Mouse (Mus musculus) spleen, adult 12 weeks (tissue): ENCODE measurements around the gene Plcxd2.
A peak's percentile ranks its signal among the peaks of the same experiment; 100 is the strongest.

Experiments
- DNase-seq: peaks from one replicate; pipeline ENCODE4 v3.0.0; 2022; ENCODE audit warnings: low spot score

Plcxd2 gene

DNA sequence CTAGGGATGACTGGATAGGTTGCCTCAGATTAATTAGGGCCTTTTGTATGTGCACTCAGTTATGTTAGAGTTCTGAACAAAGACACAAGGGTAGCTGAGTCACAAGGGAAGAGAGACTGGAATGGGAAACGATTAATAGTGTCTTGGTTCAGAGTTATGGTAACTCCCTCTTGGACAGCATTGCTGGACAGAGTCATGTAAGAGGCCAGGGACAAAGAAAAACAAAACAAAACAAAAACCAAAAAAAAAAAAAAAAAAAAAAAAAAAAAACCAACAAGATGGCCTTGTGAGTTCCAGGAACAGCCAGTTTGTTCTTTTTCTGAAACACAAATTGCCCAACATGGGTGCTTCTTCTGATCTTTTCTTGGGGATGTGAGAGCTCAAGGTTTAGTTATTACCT, 23.8 kb downstream of the Plcxd2 start:
- no peak for DNase-seq

DNA sequence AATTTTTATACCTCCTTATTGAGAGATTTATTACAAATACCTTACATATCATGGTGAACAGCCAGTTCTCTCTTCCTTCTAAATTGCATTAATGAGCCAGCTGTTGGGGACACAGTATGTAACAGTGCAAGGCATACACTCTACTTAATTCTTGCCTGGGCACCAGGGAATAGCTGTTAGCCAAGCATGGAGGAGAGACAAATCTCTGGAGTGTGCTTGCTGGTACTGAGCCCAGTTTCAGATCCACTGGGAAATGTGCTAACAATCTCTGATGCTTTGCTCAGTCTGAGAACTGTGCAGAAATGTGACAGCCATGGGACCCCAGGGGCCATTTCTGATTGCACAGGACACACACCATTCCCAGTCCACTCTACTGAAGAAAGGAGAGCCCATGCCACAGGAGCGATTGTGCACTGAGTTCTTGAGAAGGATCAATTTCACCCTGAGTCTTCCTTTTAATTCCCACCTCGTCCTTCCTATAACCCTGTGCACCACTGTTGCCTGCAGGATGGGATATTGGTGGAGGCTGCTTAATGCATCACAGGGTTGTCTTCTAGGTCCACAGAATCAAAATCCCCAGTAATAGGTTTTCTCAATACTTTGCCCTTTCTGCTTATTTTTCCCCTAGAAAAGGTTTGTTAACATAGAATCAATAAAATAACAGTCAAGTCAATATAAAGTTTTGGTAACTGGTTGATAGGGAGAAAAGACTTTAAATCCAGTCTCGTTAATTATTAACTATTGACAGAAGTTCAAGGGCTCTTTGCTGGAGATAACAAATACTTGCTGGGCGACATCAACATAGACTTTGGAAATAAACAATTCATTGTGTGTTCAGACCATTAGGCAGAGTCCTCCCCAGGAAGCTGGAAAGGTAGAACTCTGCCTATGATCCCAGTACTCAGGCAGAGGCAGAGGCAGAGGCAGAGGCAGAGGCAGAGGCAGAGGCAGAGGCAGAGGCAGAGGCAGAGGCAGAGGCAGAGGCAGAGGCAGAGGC, 25.1 kb downstream of the Plcxd2 start:
- no peak for DNase-seq

DNA sequence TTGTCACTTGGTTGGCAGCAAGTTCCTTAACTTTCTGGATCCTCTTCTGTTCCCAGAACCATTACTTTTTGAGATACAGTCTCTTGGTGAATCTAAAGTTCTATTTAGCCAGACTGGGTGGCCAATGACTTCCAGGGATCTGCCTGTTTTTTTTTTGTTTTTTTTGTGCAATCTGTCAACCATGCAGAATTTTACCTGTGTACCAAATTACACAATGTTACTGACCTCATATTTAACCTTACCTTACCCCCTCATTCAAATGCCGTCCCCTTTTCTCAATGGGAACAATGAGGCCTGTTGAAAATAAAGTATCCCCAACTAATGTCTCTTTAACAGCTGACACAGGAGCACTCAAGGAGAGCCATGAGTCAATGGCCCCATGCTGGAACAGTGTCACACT, 33.8 kb downstream of the Plcxd2 start:
- no peak for DNase-seq

DNA sequence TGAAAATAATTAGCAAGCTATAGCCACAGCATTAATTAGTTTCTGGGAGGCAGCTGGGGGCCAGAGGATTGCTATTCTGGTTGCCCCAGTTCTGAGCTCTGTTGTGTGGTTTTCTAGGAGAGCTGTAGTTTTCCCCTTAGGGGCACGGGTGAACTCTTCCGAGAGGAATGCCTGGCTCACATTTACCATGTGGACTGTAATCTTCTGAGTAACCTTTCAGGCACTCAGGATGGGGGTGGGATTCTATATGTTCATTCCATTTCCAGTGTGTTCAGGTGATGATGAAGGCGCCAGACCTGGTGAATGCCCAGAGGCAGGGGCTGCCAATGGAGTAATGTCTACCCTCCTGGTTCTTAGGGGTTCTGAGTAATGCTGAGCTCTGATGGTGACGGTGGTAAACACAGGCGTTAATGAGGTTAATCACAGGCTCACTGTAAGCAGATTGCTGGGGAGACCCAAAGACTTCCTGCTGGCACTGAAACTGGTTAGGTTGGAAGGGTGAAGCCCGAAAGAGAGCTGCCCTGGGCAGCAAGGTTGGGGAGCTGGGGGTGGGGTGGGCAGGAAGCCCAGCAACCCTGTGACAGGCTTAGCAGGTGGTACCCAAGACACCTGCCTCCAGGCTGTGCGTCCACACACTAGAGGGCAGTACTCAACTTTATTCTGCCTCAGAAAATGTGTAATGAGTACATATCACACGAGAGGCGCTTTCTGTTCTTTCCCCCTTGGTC, 35.9 kb downstream of the Plcxd2 start:
- no peak for DNase-seq

DNA sequence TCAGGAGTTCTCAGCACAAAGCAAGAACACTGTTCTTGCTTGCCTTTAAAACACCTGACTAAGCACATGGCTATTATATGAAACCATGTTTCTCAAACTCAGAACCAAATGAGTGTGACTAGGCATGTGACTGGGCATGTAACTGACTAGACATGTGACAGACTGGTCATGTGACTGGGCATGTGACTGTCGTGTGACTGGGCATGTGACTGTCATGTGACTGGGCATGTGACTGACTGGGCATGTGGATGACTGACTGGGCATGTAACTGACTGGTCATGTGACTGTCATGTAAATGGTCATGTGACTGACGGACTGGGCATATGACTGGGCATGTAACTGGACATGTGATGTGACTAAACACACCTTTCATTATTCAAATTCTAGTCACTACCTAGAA, 39.8 kb downstream of the Plcxd2 start:
- no peak for DNase-seq

DNA sequence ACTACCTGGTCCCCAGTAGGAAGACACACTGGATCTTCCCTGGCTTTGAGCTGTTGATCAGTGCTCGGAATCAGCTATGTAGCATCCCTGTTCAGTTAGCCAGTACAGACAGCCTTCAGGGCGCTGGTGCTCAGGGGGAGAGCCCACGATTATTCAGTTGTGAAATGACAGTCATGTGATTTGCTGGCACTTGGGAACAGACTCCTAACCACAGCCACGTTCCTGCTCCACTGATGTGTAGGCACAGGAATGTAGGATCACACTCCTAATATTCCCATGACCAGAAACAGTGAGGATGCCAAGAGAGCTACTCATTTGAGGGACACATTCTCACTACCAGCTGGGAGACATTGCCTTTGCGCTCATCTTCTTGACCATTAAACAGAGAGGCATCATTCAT, 41.3 kb downstream of the Plcxd2 start:
- DNase-seq, result no peak

DNA sequence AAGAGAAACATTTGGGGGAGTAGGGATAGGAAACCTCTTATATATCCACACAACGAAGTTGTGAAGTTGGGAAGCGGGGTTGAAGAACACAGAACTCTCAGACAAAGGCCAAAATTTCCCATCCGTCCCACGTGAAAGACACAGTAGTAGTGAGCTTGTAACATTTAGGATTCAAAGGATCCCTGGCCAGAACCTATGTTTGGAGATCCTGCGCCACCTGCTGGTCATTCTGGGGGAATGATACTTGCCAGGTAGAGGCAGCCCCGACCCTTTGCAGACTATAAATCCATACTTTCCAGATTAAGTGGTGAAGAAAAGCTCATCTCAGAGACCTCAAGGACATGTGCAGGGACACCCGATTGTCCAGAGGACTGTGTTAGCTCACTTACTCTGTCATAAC, 42.5 kb downstream of the Plcxd2 start:
- DNase-seq, result peak; percentile 4

DNA sequence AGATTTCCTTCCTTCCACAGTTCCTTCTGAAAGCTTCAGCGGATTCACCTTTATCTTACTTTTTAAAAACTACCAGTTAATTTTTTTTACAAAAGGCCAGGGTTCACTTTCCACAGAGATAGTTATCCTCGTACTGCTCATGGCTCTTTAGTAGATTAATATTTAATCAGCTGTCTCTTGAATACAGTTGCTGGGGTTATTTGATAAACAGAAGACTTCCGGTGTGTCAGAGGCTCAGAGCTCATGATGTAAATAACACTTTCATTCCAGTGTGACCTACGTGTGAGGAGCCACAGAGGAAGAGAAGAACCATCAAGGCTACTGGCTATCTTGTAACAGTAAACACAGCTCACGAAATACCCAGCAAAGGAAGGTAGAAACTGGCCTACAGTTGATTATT, 43.4 kb downstream of the Plcxd2 start:
- DNase-seq, result no peak

DNA sequence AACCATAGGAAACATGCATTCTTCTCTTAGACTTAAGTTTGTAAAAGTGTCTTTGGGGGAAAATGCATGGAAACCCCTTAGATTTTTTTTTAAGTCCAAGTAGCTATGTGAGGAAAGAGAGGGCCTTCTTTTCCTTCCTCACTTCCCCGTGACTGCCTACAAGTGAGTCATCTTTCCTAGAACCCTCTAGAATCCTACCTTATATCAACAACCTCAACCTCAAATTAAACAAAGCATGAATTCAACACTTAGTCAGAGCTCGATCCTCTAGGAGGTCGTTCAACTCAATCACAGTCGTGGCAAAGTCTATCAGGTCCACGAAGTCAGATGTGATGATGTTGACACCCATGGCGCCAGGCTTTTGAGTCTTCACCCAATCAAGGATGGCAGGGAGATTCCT, 45.2 kb downstream of the Plcxd2 start:
- DNase-seq, result no peak

DNA sequence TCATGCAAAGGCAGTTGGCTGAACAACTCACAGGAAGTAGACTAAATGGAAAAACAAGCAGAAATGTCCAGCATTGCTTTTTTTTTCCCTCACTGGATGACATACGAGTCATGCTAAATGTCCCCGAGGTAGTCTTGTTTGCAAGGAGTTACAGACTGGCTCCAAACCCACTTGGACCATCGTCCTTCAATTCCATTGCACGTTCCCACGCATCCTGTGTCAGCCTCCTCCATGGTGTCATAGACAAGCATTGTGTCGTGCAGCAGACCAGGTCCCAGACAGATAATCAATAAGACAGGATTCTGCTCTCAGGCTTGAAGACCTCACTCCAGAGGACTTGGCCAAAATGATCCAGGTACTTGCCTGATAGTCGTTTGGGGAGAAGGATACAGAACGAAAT, 46.2 kb downstream of the Plcxd2 start:
- DNase-seq, result no peak

DNA sequence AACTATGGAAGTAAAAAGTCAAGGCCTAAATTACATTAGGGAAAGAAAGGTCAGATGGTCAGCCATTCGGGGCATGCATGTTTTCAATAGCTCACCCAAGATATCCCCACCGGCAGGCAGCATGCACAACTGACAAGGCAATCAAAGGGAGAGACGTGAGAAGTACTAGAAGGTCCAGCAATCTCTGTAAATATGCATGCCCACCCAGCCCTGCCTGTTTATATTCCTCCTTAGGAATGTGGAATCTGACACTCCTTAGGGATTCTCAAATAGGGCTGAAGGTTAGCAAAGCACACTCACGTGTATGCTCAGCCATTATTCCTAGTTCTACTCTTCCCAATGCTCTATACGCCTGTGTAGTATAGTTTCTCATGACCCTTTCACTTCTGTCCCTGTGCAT, 46.9 kb downstream of the Plcxd2 start:
- no peak for DNase-seq

DNA sequence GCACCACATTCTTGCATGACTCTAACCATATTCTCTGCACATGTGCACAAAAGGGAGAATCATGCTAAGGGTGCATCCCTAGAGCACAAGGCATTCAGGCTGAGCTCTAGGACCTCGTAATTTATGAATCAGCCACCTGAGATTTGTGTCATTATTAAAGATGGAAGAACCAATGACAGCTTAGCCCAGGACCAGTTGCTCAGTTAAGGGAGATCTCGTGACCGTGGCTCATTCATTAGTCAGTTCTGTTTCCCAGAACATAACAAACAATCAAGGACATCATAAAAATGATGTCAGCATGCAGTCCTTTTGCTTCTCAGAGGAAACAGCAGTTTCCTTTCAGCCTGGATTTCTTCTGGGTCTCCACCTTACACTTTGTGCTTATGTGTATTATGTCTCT, 49.0 kb downstream of the Plcxd2 start:
- DNase-seq, result no peak

DNA sequence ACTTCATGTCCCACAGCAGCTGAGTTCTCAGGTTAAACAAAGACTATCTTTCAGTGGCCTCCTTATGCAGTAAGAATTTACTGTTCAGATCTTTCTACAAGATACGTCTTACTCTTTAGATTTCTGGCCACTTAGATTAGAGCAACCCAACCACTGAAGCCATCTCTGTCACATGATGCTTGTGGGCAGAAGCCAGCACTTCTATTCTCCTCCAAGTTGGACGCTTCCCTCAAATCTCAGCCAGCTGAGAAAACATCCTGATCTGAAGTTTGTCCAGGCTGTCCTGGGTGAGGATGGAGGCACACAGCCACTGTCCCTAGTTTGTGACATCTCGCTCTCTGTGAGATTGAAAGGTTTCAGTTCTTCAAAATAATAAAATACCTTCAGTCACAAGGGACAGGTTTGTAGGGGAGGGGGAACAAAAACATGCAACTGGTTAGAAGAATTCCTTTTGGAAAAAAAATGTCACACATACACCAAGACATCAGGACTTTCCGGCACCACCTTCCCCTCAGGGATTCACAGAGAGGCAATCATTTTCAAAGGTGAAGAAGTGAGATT, 53.5 kb downstream of the Plcxd2 start:
- no peak for DNase-seq

DNA sequence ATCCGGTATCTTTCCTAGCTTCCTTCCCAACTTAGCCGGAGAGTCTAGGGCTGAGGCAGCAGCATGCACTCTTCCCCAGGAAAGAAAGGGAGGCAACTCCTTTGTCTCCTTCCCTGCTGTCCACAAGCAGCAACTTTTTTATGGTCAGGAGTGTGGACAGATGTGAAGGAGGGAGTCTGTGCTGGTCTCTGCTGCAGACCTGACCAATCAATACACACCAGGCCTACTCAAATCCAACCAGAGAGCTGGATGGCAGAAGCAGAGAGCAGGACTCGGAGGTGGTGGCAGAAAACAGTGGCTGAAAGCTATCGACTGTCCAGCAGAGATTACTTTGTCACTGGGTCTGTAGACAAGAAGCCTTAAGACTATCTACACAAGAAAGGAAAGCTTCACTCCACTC, 56.6 kb downstream of the Plcxd2 start, which contains the start of gene Phldb2:
Phldb2 (minus strand) TSS at position 205 of the 400 bp plus-strand sequence.
- no peak for DNase-seq

DNA sequence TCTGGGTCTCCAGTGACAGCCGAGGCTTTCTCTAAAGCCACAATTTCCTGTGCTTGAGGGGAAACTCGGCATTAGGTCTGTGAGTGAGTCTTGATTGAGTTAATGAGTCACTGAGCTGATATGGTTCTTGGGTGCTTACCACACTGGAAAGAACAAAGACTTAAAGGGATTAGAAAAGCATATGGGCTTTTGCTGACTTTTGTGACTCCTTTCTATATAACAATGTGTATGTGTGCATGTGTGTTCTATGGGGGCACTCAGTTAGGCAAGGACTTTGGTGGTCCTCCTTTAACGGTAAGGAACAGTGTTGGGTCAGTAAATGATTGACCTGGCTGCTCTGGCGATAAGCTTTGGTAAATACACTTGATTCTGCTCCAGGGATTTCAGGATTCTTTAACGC, 57.5 kb downstream of the Plcxd2 start:
- DNase-seq, result no peak

DNA sequence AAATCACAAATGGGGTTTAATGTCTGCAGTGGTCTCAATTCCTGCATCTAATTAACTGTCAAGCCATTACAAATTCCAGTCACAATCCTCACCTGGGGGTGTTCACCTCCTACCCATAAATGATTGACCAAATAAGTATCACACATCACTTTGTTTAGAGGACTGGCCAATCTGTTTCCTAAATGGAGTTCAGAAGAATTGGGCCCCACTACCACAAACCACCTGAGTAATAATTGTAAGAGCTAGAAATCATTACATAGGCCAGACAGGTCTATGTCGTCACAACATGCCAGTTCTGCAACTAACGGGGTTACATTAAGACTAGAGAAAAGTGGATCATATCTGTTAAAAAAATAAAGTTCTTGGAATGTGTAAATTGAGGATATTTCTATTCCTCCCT, 58.0 kb downstream of the Plcxd2 start:
- no peak for DNase-seq

DNA sequence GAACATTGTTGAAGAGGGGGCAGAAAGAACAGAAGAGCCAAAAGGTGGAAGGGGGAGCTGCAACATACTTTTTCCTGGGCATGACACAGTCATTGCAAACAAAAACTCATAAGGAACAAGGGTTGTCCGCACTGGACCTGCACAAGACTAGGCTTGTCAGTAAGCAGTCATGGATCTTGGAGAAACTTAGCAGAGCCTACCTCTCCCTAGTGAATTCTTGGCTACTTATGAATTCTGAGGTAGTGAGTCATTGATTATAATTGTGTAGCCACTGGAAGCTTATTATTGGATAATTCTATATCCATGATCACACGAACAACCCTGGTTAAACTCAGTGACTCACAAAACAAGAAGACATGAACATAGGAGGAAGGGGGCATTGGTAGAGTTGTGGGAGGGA, 63.7 kb downstream of the Plcxd2 start:
- DNase-seq, result no peak

DNA sequence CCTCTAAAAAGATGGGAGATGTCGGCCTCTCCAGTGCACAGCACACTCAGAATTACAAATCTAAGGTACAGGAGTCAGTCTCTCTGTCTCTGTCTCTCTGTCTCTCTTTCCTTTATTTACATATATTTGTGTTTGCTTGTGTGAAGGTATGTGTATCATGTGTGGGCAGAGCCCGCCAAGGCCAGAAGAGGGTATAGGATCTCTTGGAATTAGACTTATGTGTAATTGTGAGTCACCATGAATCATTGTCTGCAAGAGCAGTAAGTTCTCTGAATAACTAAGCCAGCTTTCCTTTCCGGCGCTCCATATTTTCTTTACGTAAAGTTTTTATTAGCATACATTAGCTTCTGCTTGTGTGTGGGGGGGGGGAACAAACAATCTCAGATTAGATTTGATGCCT, 64.4 kb downstream of the Plcxd2 start:
- no peak for DNase-seq

DNA sequence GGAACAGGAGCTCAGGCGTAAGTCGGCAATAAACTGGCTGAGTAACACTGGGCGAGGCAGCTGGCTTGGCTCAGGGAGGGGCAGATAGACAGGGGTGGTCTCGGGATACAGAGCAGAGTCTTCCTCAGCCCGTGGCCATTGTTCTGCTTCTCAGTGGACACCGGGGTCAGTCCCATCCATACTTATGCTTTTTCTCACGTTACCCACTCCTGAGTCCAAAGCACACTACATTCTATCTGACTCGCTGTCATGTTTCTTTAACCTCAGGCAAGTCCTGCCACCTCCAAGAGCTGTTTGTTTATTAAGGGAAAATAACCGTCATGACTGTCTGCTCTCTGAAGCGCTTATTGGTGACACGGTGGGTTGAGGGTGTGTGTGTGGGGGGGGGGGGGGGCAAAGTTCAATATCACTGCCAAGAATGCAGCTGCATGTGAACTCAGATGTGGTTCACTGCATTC, 64.8 kb downstream of the Plcxd2 start:
- no peak for DNase-seq

DNA sequence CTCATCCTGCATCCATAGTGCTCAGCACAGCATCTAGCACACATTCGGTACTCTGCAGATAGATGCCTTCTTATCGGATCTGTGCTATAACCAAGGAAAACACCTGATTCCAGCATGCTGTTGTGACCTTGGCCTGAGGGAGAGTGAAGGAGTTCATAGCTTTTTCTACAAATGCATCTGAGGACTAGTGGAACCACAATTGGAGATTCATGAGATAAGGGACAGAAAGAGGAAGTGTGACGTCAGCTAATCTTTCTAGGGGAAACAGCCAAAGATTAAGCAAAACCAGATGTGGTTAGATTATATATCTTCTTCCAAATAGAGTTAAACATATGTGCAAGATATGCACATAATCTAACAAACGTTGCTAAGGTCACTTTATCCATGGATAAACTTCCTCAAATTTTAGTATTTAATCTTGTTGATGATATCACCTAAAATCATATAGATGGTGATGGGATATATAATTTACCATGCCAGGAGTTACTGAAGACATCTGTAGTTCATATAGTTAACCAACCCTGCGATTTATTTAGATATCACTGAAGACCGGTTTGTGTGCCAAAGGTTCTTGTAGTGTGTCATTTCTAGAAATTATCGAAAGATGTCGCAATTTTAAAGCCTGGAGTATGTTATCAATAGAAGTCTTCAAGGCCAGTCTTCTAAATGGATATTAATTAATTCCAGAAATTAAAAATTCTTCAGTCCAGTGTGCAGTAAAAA, 67.7 kb downstream of the Plcxd2 start:
- DNase-seq, result no peak

DNA sequence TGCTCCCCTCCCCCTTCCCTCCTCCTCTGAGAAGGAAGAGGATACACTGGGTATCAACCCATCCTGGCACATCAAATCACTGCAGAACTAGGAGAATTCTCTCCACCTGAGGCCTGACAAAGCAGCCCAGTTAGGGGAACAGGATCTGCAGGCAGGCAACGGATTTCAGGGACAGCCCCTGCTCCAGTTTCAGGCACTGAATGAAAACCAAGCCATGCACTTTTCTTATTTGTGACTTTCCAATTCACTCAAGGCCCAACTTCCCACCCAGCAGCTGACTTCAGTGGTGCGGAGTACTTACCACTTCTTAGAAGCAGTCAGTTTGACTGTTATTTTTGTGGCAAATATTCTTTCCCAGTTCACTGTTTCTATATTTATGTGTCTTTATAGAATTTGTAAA, 69.3 kb downstream of the Plcxd2 start:
- no peak for DNase-seq

DNA sequence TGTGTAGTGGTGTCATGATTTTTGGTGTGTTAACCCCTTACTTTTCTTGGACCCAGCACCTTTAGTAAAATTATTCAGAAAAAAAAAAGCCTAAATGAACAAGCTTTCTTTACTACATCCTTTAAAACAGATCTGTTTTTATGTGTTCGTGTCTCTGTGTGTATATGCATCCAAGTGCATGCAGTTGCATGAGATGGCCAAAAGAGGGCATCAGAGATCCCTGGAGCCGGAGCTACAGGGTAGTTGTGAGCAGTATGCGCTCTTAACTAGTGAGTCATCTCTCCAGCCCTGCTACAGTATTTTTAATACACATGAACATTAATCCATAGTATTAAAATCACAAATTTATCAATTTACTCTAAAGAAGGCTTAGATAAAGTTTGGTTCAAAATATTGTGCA, 70.6 kb downstream of the Plcxd2 start:
- no peak for DNase-seq
